Mouse (Mus musculus) ZHBTc4 (cell line): ENCODE measurements at regions not wholly inside any gene's neighbourhood (a gene's known extent, or its start where the extent isn't known, plus 50 kb on each side); places are given as distances from the start of the nearest gene placed in this dataset.

Source experiments
- DNase-seq: peaks from one replicate; pipeline ENCODE4 v3.0.0-alpha.2; 2011; ENCODE audit warnings: low read depth, low spot score

GRCm38 (mm10) chr3:153776738-153777137 is 51.8 kb upstream of the St6galnac3 start:
- DNase-seq, result no peak

- no peak for DNase-seq
Measured at GRCm38 (mm10) chr3:153778386-153778785, 53.4 kb upstream of the St6galnac3 start.

GRCm38 (mm10) chr3:153782467-153782866 is 57.5 kb upstream of the St6galnac3 start:
- peak; percentile 42 for DNase-seq

- no peak for DNase-seq
Measured at GRCm38 (mm10) chr3:153783294-153783741, 58.3 kb upstream of the St6galnac3 start.

GRCm38 (mm10) chr3:153783928-153784570 is 59.1 kb upstream of the St6galnac3 start:
- no peak for DNase-seq

GRCm38 (mm10) chr3:153790455-153790856 is 53.6 kb upstream of the Asb17 start:
- DNase-seq, result no peak

- no peak for DNase-seq
Measured at GRCm38 (mm10) chr3:153790883-153791609, 53.0 kb upstream of the Asb17 start.

GRCm38 (mm10) chr3:153791610-153792363 is 52.2 kb upstream of the Asb17 start:
- no peak for DNase-seq

- no peak for DNase-seq
Measured at GRCm38 (mm10) chr3:153792364-153792703, 51.7 kb upstream of the Asb17 start.
